Mouse (Mus musculus): Measurements from ENCODE around the gene Col6a2. TPM values are rescaled to one million over a fixed set of nuclear protein-coding genes. Genes with fewer than 3 reads are reported as not detected.

Gene Col6a2
- not detected for polyA plus RNA-seq (2017; shearing (Covaris generic))

DNA sequence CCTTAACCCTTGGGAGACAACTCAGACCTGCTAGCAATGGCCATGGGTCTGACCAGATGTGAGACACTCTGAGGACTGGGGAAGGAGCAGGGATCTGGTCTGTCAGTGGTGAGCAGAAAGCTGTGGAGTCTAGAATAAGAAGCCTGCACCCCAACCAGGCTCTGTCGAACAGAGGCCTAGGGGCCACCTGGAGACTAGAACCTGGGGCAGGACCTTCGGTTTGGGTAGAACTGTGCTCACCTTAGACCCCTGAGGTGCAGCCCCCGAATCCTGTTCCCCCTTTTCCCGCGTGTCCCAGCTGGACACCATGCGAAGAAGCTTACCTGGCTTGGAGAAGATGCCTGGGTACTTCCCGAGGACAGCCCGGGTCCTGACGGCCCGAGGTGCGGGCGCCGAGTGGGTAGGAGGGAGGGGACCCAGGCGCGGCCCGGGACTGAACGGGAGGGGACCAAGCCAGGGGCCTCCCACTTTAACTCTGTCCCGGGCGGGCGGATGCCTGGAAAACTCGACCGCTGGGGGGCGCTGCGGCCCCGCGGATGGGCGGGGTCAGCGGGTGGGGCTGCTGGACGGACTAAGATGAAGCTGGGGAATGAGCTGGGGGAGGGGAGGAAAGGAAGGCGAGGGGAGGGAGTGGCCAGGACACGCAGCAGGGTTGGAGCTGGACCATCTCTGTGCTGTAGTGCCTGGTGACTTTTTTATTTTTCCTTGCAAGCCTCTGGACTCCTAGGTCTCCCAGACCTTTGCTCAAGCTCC lies at the start of gene Col6a2:
Col6a2 (minus strand) TSS at position 703 of the 753 bp plus-strand sequence.
- no peak for ATAC-seq

GRCm38 (mm10) chr10:76671939-76672338 lies 48.5 kb upstream of the Col6a2 start:
- no peak for ATAC-seq

DNA sequence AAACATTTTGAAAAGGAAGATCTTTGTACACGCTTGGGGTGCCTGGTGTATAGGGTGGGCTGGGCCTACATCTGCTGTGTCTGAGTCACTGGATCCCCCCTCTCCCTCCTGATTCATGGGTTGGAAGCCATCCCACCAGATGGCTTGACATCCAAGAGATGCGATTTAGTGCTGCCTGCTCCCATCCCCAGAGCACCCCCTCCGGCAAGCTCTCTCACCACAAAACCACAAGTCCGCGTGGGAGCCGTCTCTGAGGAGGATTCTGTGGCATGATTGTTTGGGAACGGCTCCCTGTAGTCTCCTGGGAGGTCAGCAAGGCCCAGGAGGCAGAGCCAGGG lies 45.5 kb upstream of the Col6a2 start:
- ATAC-seq, result no peak

DNA sequence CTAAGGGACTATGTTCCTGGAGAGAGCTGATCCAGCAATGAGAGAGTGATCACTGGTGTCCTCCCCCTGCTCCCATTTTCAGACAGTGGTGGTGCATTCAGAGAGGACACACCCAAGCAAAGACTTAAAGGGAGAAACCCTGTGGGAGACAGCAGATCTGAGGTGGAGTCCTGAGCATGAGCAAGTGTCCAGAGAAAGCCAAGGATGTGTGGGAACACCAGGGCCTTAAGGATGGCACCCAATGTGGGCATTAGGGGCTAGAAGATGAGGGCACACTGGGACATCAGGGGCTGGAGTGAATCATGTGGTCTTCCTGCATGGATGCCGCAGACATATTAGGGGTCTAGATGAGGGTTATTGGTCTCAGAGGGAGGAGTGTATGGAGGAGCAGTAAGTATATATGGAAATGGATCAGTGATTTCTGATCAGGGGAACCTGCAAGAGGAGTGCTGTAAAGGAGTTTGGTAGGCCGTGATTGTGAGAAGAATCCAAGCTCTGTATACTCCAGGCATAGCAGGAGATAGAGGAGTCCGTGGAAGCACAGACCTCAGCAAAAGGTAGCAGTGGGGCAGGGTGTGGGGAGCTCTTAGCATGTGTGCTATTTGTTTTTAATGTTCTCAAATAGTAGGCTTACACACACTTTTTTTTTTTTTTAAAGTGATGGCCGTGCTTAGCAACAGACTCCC lies 45.0 kb upstream of the Col6a2 start:
- ATAC-seq, result no peak

- ATAC-seq, result no peak
Measured at GRCm38 (mm10) chr10:76667197-76667805, 43.9 kb upstream of the Col6a2 start.

DNA sequence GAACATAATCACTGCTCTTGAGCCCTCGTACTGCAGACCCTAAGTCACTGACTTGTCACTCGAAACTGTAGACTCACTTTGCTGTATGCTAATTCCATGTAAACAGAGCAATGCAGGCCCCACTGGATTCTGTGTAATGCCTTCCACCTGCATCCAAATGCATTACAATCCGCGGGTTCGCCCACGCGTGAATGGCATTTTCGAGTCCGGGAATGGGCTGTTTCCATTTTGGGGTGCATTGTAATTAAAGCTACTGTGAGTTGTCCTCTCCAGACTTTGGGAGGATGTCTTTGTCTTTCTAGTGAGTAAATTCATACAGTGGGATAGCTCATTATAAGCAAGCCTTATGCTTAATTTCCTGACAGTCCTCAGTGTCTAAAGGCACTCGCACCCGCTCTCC lies 42.1 kb upstream of the Col6a2 start:
- no peak for ATAC-seq

DNA sequence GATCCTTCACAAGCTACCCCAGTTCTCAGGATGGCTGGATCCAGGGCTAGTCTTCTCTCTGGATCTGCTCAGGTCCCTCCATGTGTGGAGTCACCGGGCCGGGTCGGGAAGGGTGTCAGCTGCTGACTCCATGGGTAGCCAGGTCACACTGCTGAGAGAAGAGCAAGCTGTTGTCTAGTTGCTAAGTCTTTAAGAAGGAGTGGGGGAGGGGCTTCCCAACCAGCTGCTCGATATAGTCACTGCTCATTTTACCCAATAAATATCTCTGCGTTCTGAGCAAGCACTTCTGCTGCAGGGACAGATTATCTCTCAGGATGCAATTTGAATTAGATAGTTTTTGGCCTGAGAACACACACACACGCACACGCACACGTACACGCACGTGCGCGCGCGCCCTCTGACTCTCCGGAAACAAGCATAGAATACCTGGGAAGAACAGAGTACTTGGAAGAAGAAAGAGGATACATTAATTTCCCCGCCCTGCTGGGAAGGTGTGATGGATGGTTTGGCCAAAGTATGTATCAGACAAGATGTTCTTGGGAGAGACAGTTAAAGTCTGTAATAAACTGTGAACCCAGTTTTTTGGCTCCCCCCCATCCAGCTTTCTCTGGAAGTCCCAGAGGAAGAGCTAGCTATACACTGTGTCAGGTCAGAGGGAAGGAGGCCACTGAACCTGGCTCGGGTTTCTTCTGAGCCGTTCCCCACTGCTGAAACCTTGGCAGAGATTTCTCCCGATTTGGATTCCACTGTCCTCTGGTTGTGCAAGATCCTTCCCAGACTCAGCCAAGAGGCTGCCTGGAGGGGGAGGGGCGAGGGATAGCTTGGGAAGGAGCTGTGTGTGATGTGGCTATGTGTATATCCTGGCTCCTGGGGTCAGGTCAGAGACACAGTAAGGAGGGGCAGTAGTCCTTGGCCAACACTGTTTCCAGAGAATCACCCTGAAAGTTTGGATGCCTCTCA lies 41.0 kb upstream of the Col6a2 start:
- no peak for ATAC-seq

DNA sequence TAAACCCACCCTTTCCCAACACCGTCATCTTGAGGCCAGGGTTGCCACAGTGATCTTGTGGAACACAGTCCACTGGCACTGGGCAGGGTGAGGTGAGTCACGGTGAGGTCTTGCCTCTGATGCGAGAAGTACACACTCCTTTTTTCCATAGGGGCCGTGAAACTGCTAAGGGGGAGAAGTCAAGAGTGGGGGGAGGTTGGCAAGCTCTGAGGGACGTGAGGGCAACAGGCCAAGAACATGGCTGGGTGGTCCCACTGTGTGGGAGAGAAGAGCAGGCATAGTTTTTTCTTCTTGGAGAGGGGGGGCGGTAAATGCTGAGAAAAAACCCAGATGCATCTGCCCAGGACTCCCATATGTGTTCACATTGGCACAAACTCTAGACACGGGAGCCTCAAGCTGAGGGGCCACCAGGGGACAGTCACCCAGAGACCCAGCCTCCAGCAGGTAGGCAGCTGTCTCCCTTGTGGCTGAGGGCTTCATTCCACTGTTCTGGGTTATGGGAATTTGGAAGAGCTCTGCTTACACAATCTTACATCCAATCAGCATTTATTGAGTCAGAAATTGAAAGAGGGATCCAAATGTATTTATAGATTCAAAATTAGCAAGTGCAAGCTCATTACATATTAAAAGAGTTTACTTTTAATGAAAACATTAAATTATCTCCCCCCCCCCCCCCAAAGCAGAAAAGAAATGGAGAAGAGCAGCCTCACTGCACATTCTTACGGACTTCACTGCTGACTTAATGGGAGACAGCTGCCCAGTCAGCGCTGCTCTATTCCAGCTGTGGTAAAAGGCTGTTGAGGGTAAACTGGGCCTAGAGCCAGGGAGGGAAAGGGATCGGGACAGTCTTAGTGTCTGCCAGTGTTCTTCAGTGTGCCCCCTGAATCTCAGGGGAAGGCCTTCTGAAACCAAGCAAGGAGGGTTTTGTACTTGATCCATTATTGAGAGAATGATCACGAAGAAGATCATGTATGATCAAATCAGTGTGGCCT lies 30.2 kb upstream of the Col6a2 start:
- ATAC-seq, result no peak

- no peak for ATAC-seq
Measured at GRCm38 (mm10) chr10:76650662-76651342, 27.4 kb upstream of the Col6a2 start.

GRCm38 (mm10) chr10:76648738-76649137 lies 25.3 kb upstream of the Col6a2 start:
- no peak for ATAC-seq

- ATAC-seq, result no peak
Measured at GRCm38 (mm10) chr10:76647390-76647789, 24.0 kb upstream of the Col6a2 start.

DNA sequence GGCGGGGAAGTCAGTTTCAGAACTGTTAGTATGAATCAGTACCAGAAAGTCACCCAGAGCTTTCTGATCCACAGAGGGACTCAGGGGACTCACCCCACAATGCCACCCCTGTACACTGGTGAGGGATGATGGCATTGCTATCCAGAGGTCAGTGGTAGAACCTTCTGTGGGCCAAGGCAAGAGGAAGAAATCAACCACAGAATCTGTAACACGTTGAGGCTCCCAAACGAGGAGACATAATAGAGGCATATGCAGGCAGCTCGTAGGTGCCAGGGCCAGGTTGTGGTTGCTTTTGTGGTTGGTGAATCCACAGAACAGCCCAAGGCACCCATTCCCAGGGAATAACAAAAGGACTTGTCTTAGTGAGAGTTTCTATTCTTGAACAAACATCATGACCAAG lies 22.3 kb upstream of the Col6a2 start:
- no peak for ATAC-seq

DNA sequence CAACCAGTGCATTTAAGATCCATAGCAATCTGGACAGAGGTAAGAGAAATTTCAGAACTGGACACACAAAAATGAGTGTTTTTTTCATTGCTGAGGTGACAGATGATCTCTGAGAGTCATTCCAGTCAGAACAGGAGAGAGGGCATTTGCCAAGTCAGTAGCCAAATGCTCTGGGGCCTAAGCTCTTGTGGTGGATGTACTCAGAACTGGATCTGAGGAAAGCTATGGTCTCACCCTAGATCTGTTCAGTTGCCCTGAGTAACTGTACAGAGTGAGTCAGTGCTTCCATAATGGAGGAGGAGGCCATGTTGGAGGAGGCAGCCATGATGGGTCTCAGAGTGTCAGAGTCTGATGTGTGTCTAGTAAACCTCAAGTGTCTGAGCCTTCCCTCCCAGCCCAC lies 21.6 kb upstream of the Col6a2 start:
- no peak for ATAC-seq

- no peak for ATAC-seq
Measured at GRCm38 (mm10) chr10:76643999-76644398, 20.6 kb upstream of the Col6a2 start.

GRCm38 (mm10) chr10:76643446-76643845 lies 20.0 kb upstream of the Col6a2 start:
- no peak for ATAC-seq

- ATAC-seq, result no peak
Measured at GRCm38 (mm10) chr10:76642628-76643434, 19.4 kb upstream of the Col6a2 start.

- no peak for ATAC-seq
Measured at GRCm38 (mm10) chr10:76641894-76642627, 18.6 kb upstream of the Col6a2 start.

GRCm38 (mm10) chr10:76639952-76640351 lies 16.5 kb upstream of the Col6a2 start:
- ATAC-seq, result no peak

DNA sequence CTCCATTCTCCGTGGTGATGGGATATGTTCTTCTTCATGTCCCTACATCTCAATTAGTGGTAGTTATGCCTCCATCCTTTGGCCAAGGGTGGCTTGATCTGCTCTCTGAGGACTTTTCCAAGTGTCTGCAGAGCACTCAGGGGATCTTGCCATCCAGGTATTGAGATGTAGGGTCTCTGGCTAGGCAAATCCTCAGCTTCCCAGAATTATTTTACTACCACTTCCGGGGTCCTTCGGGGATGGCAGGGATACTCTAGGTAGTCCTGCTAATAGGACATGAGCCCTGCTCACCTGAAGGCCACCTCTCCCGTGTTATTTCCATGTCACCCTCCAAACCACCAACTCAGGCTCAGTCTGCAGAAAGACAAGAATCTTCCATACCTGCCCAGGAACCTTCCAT lies 13.2 kb upstream of the Col6a2 start:
- no peak for ATAC-seq
